Mouse (Mus musculus): ENCODE results near the gene Rasl10a. TPM values are rescaled to one million over a fixed set of nuclear protein-coding genes. Genes with fewer than 3 reads are reported as not detected.

Gene Rasl10a
- polyA plus RNA-seq, 1 experiment = not detected

DNA sequence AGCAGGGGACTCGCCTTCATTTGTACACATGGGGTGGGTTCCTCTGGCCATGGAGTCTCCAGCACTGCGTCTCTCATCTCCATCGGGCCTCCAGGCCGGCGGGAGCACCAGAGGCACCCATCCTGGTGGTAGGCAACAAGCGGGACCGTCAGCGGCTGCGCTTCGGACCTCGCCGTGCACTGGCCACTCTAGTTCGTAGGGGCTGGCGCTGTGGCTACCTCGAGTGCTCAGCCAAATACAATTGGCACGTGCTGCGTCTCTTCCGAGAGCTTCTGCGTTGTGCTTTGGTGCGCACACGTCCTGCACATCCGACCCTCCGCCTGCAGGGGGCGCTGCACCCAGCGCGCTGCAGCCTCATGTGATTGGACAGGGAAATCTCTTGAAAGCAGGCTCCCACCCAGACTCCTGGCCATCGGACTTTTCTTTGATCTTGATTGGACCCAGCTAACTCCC, 1.8 kb downstream of the Rasl10a start:
- no peak overlapping the region for H3K4me3 ChIP-seq (ENCODE audit: insufficient read depth, low read length)

GRCm38 (mm10) chr11:5060756-5061412, 3.0 kb downstream of the Rasl10a start:
- peaks cover 2% of the 10 kb centered on the region; the same call in 1 of the 2 replicates for H3K4me1 ChIP-seq (ENCODE audit: control insufficient read depth, insufficient read depth, low read length)
- no peak overlapping the region for H3K27ac ChIP-seq (ENCODE audit: insufficient read depth, low read length)
- H3K4me3 ChIP-seq (ENCODE audit: insufficient read depth, low read length) = no peak overlapping the region

More for the DNA sequence above, 1.8 kb downstream of the Rasl10a start:
- Histone ChIP-seq H3K4me1 (ENCODE audit: control insufficient read depth, insufficient read depth, low read length) (peaks cover 2% of the 10 kb centered on the region; the same call in 1 of the 2 replicates), H3K27ac (ENCODE audit: insufficient read depth, low read length) (no peak overlapping the region)
- TF ChIP-seq POLR2A (IDR thresholded peaks at IDR 0.05; ENCODE audit: low read depth, low read length) (no peak), CTCF (IDR thresholded peaks at IDR 0.05; ENCODE audit: borderline replicate concordance, insufficient read depth, low read length) (peak; percentile 89)

GRCm38 (mm10) chr11:5061413-5062139, 3.6 kb downstream of the Rasl10a start:
- Histone ChIP-seq H3K4me3 (ENCODE audit: insufficient read depth, low read length) (no peak overlapping the region), H3K4me1 (ENCODE audit: control insufficient read depth, insufficient read depth, low read length) (peaks cover 2% of the 10 kb centered on the region; the same call in 1 of the 2 replicates), H3K27ac (ENCODE audit: insufficient read depth, low read length) (no peak overlapping the region)
- TF ChIP-seq CTCF (IDR thresholded peaks at IDR 0.05; ENCODE audit: borderline replicate concordance, insufficient read depth, low read length) = no peak
- no peak for TF ChIP-seq POLR2A (IDR thresholded peaks at IDR 0.05; ENCODE audit: low read depth, low read length)

More at GRCm38 (mm10) chr11:5060756-5061412, 3.0 kb downstream of the Rasl10a start:
- TF ChIP-seq POLR2A (IDR thresholded peaks at IDR 0.05; ENCODE audit: low read depth, low read length) (no peak), CTCF (IDR thresholded peaks at IDR 0.05; ENCODE audit: borderline replicate concordance, insufficient read depth, low read length) (no peak)

GRCm38 (mm10) chr11:5062326-5062725, 4.4 kb downstream of the Rasl10a start:
- TF ChIP-seq POLR2A (IDR thresholded peaks at IDR 0.05; ENCODE audit: low read depth, low read length) = no peak
- TF ChIP-seq CTCF (IDR thresholded peaks at IDR 0.05; ENCODE audit: borderline replicate concordance, insufficient read depth, low read length) = no peak
- Histone ChIP-seq H3K27ac (ENCODE audit: insufficient read depth, low read length) (no peak overlapping the region), H3K4me1 (ENCODE audit: control insufficient read depth, insufficient read depth, low read length) (peaks cover 2% of the 10 kb centered on the region; the same call in 1 of the 2 replicates), H3K4me3 (ENCODE audit: insufficient read depth, low read length) (no peak overlapping the region)

DNA sequence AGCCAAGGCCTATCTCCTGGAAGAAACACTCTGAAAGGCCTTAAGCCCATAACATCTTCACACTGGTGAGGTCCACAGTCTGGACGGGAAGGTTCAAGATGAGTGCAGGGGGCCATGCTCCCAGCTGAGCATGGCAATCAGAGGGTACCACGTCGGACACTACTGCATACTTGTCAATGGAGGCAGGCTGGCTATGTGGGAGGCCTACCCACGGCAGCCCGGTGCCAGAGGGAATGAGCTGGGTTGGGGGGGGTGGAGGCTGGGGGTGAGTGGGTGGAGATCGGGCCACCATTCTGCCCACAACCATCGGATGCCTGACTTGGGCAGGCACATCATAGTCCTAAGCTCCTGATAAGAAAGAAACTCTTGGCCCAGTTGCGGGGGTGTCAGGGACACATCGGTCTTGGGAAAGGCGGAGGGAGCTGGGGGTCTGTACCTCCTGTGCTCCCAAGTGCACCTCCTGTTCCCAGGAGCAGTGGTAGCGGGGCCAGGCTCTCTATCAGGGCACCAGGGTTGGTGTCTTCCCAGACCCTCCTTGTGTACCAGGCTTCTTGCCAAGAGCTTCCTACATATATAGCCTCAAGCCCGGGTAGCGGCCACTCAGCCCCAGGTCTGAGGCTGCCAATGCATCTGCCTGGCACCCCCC, 5.1 kb downstream of the Rasl10a start:
- H3K4me1 ChIP-seq (ENCODE audit: control insufficient read depth, insufficient read depth, low read length) = peaks cover 2% of the 10 kb centered on the region; the same call in 1 of the 2 replicates
- TF ChIP-seq POLR2A (IDR thresholded peaks at IDR 0.05; ENCODE audit: low read depth, low read length) = no peak
- TF ChIP-seq CTCF (IDR thresholded peaks at IDR 0.05; ENCODE audit: borderline replicate concordance, insufficient read depth, low read length) = no peak
- no peak overlapping the region for H3K4me3 ChIP-seq (ENCODE audit: insufficient read depth, low read length)
- no peak overlapping the region for H3K27ac ChIP-seq (ENCODE audit: insufficient read depth, low read length)

- Histone ChIP-seq H3K27ac (ENCODE audit: insufficient read depth, low read length) (no peak overlapping the region), H3K4me1 (ENCODE audit: control insufficient read depth, insufficient read depth, low read length) (peaks cover 2% of the 10 kb centered on the region; the same call in 1 of the 2 replicates), H3K4me3 (ENCODE audit: insufficient read depth, low read length) (peak overlapping the region; percentile 73)
Measured at GRCm38 (mm10) chr11:5063561-5064281, 5.8 kb downstream of the Rasl10a start.

DNA sequence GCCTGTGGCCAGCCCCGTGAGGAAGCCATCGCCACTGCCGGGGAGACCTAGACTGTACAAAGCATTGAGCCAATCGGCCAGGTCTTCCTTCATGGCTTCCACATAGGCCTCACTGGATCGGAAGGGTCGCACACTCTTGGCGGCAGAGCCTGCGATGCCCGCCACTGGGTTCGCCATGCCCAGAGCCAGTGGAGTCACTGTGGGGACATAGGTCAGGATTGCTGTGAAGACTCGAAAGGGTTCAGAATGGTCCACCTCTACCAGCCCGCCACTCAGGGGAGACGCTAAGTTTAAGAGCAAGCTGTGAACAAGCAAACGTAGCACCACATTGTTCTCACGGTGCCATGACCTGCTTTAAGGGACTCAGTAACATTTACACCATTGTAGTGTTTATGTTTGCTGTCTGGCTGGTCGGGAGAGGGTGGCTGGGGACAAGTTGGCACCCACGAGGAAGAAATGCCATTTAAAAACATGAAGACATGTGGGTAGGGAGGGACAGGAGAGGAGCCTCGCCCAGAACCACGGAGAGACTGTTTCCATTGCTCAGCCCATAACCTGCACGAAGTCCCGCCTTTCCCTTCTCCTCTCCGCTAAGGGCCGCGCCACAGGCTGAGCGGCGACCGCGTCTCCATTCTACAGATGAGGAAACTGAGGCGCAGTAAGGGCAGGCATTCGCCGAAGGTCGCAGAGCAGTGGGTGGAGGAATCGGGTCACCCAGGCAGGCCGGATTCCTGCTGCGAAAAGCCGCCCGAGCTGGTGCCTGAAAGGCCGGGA, 6.5 kb downstream of the Rasl10a start:
- TF ChIP-seq POLR2A (IDR thresholded peaks at IDR 0.05; ENCODE audit: low read depth, low read length) = no peak
- no peak for TF ChIP-seq CTCF (IDR thresholded peaks at IDR 0.05; ENCODE audit: borderline replicate concordance, insufficient read depth, low read length)
- Histone ChIP-seq H3K4me3 (ENCODE audit: insufficient read depth, low read length) (peak overlapping the region; percentile 73), H3K4me1 (ENCODE audit: control insufficient read depth, insufficient read depth, low read length) (peaks cover 2% of the 10 kb centered on the region; the same call in 1 of the 2 replicates), H3K27ac (ENCODE audit: insufficient read depth, low read length) (no peak overlapping the region)

More at GRCm38 (mm10) chr11:5063561-5064281, 5.8 kb downstream of the Rasl10a start:
- TF ChIP-seq POLR2A (IDR thresholded peaks at IDR 0.05; ENCODE audit: low read depth, low read length) (no peak), CTCF (IDR thresholded peaks at IDR 0.05; ENCODE audit: borderline replicate concordance, insufficient read depth, low read length) (no peak)

GRCm38 (mm10) chr11:5065056-5065821, 7.3 kb downstream of the Rasl10a start, which contains the start of gene Gas2l1:
TSS of gene Gas2l1 (minus strand) at chr11:5065327.
- TF ChIP-seq CTCF (IDR thresholded peaks at IDR 0.05; ENCODE audit: borderline replicate concordance, insufficient read depth, low read length) (peak; percentile 29; the same call in 1 of the 2 replicates), POLR2A (IDR thresholded peaks at IDR 0.05; ENCODE audit: low read depth, low read length) (peak; percentile 46)
- H3K4me1 ChIP-seq (ENCODE audit: control insufficient read depth, insufficient read depth, low read length) = peaks cover 2% of the 10 kb centered on the region; the same call in 1 of the 2 replicates
- peak within 1 kb of the TSS; percentile 73 for H3K4me3 ChIP-seq (ENCODE audit: insufficient read depth, low read length)
- H3K27ac ChIP-seq (ENCODE audit: insufficient read depth, low read length) = peak within 1 kb of the TSS; percentile 55

Measured in embryonic fibroblast, embryonic 13.5 days (primary cell).